Mouse (Mus musculus): Measurements from ENCODE around the gene Jarid2.

Jarid2 gene

DNA sequence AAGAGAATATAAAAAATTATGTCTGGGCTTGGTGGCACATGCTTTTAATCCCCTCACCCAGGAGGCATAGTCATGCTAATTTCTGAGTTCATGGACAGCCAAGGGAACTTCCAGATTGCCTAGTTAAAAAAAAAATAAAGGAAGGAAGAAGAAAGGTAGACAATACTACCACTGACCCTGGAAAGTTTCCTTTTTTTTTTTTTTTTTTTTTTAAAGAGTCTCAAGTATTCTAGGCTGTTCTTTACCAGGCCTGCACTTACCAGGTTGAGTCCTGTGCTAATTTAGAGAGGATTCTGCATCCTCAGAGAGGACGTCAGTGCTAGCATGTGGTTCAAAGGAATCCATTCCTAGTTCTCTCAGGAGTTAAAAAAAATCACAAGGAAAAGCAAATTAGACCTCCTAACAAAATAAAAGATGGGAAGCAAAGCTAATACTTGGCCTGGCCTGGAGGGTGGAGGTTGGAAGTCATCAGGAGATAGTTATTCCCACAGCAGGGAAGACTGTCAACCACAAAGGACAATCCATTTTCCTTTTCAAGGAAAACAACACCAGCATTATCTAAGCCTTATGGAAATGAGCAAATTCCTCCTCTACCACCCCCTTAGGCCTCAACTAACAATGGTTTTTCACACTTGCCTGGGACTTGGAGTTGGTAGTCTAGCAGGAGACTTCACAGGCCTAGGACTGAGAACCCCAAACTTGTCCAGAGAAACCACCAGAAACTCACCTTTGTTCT lies 961 bp upstream of the Jarid2 start:
- no peak for ATAC-seq (ENCODE audit: low TSS enrichment)

DNA sequence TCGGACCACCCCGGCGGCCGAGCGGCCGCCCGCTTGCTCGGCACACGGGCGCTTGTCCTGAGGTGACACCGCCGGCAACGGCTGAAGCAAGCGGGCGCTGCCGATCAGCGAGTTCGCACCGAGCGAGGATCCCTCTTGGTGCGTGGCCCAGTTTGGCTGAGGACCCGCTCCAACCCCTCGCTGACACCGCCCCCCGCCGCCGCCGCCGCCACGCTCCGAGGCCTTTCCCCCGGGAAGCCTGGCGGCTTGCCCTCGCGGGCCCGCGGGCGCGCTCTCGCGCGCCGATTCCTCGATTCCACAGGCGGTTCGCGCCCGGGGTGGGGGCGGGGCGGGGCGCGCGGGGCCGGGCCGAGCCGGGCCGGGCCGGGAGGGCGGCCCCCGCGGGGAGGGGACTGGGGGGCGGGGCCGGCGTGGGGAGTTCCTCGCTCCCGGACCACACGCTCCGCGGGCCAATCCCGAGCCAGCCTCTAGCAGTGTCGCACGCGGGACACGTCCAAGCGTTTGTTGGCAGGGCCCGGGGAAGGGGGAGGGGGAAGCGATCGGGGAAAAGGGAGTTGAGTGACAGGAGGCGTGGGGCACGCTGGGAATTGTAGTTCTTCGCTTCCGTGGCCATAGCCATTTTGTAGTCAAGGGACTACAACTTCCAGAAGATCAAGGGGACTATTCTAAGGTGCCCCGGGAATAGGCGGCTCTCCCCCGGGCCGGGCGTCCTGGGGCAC lies 1.0 kb downstream of the Jarid2 start:
- peak; percentile 84 for ATAC-seq (ENCODE audit: low TSS enrichment)

DNA sequence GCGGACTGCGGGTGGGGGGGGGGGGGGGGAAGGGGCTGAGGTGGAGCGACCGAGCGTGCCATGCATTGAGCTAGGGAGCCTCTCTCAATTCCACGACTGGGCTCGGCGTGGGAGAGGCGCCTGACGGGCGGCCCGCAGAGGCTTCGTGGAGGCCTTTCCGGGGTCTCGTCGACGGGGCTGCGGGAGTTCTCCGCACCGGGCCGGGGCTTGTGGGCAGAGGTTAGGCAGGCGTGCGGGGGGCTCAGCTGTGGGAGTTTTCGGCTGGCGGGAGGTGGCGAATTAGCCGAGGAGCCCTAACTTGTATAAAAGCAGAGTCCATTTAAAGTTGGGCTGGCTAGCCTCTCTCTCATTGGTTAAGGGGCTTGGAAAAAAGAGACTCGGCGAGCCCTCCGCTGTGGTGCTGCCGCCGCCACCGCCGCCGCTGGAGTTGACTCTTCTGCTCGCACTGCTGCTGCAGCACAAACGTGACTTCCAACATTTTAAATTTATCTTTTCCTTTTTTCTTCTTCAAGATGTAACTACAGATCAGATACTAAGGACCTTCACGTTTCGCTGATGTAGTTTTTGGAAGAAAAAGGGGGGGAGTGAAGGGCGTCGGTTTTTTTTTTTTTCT lies 1.8 kb downstream of the Jarid2 start:
- ATAC-seq (ENCODE audit: low TSS enrichment), result peak; percentile 64

DNA sequence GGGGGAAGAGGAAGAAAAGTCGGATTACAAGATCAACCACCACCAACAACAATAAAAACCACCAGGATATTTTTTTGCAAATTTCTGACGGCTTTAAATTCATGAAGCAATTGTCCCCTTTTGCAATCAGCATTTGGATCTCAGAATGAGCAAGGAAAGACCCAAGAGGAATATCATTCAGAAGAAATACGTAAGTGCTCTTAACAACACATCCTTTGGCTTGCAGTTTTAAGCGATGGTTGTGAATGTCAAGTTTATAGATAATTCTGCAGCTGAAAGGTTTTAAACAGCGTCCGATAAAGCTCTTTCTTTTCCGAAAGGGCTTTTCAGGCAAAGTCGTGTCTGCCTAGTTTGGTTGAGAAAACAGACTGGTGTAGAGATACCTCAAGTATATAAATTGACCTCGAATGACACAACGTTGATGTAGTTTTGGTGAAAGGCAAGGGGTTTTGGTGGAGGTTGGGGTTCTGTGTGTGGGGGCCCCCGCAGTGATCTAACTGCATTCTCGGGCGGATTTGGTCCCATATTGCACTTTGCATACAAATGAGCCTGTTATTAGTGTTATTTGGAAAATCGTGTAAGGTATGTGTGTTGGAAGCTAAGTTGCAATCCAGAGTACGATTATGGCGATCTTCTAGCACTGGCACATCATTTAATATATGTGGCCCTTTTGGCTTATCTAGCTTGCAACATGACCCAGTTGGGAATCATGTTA lies 2.6 kb downstream of the Jarid2 start:
- no peak for ATAC-seq (ENCODE audit: low TSS enrichment)

DNA sequence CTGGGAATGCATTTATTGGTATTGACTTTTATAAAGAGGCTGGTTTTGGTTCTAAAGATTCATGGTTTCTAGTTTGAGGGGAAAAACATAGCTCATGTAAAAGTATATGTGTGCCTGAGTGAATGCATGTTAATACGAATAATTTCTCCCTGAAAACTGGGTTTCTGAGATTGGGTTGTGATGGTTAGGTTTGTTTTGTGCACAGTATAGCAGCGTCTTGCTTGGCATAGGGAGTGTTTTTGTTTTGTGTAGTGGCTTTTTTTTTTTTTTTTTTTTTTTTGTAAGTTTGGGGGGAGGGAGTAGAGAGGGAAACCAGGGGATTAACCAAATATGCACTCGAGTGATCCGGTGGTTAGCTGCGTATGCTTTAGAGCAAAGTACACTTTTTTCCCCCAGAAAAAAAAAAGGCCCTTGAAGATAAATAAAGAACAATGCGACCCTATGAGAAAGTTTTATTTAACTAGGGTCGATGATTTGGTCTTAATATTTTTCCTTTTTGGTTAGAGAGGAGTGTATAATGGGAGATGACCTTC lies 3.2 kb downstream of the Jarid2 start:
- no peak for ATAC-seq (ENCODE audit: low TSS enrichment)

DNA sequence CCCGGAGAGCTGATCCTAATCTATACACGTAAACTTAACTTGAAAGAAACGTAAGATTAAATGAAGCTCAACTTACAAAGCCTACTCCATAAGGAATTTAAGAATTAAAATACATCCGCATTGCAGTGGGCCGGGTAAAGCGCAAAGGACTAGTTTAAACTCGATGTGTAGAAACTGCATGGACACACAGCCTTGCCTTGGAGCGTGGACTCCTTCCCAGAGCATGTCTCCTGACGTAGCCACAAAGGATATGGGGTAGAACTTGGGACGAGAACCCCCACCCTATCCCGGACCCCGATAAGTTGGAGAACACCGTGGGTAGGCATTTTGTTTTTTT lies 3.7 kb downstream of the Jarid2 start:
- peak; percentile 4; the same call in 1 of the 2 replicates for ATAC-seq (ENCODE audit: low TSS enrichment)

DNA sequence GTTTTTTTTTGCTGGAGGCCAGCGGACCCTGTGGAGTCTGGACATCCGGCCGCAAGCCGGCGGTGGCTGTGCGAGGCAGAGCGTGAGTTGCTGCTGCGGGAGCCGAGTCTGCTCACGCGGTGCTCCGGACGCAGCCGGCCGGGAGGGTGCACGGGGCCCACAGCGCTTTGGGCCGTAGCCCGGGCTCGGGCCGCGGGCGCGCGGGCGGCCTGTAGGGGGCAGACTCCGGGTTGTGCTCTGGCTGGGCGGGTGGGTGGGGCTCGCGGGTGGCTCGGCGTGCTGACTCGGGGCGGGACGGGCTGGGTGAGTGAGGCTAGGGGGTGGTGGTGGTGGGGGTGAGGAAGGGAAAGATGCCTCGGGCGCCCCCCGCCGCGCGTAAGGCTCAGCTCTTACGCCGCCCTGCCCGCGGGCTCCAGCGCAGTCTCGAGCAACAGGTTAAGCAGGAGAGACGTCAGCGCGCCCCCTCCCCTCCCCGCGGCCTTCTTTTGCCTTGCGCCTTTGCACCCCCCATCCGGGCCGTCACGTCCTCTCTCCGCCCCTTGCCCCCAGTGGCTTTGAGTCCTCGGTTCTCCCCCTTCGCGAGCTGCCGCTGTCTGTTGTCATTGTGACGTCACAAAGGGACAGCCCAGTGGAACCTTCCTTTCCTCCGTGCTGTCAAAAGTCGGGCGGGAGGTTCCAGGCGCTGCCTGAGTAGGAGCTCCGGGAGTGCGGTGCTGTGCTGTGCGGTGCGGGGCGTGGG lies 4.3 kb downstream of the Jarid2 start:
- ATAC-seq (ENCODE audit: low TSS enrichment), result peak; percentile 24; the same call in 1 of the 2 replicates

DNA sequence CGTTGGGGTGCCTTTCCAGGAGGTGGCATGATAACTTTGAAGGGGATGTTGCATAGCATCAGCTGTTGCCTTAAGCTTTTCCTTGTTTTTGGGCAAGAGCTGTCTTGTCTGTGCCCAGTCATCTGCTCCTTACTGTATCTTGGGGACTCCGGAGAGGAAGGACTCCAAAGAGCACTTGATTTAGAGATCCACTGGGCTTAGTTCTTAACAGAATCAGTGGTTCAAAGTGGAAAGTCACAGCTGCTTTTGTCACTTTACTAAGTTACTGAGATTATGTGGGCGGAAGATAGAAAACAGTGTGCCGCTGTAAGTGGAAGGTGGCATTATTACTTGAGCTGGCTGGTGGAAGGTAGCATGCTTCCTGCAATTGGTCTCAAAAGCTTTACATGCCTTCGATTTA lies 5.2 kb downstream of the Jarid2 start:
- ATAC-seq (ENCODE audit: low TSS enrichment), result no peak

DNA sequence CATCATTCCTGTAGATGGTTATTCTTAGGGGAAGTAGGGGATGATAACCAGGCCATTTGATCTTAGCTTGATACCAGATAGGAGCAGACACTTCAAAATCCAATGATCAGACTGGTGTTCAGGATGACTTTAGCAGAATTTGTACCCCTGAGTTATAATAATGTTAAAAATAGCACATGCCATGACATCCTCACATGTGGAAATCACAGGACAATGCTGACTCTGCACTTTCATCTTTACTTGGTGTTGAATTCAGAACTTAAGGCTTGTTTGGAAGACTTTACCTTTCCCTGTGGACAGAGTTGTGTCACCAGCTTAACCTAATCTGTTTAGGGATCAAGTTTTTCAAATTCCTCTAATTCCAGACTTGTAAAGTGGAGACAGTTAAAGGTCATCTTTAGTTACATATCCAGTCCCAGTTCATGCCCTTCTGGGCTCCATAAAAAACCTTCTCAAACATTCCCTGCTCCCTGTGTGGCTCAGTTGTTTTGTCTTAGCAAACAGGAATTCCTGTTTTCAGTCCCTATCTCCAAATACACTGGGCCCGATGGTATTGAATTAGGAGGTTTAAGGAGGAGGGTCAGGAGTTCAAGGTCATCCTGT lies 5.9 kb downstream of the Jarid2 start:
- no peak for ATAC-seq (ENCODE audit: low TSS enrichment)

DNA sequence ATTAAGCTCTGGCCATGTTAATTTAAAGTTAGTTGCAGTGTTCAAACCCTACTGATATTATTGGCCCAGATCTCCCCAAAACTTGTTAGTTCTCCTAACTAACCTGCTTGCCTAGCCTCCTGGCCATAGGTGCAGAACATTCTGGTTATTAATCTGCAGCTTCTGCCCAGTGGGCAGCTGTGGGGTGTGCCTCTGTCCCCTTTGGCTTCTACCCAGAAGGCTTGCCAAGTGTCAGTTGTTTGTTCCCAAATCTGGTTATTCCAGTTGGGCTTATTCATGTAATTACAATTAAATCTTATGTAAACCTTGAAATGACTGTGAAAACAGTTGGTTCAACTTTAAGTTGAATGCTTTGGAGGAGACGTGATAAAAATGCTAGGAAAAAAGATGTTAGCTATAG lies 8.0 kb downstream of the Jarid2 start:
- no peak for ATAC-seq (ENCODE audit: low TSS enrichment)

DNA sequence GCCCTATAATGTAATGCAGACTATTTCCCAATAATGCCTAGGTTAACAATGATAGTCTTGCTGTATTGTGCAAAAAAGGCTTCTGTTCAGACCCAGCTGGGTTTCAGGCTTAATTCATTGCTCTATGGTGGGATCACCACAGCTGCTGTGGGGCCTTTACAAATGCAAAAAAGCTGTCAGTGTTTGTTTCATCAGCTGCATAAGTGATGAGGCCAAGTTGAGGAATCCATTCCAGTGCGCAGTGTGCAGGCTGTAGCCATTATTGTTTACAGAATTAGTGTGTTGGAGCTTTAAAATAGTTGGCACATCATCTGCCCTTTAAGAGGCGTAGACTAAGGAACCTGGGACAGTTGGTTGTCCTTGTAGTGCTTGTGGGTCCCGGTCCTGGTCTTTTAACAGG lies 22.5 kb downstream of the Jarid2 start:
- ATAC-seq (ENCODE audit: low TSS enrichment), result peak; percentile 56

DNA sequence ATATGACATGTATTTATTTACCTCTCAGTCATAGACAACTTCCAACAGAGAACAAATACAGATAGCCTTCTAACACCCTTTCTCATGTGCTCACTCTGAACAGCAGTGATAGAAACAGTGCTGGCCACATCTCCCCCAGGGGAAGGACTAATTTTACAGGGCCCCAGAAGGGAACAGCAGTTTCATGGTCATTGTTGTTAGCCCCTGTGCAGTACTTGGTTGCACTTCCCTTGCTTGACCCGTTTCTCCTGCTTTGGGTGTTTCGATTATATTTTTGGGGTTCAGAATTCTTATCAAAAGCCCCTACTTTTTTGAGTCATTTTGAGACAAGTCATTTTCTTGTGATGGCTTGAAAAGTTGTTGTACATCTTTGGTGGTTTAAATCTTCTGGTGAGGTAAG lies 23.9 kb downstream of the Jarid2 start:
- no peak for ATAC-seq (ENCODE audit: low TSS enrichment)

DNA sequence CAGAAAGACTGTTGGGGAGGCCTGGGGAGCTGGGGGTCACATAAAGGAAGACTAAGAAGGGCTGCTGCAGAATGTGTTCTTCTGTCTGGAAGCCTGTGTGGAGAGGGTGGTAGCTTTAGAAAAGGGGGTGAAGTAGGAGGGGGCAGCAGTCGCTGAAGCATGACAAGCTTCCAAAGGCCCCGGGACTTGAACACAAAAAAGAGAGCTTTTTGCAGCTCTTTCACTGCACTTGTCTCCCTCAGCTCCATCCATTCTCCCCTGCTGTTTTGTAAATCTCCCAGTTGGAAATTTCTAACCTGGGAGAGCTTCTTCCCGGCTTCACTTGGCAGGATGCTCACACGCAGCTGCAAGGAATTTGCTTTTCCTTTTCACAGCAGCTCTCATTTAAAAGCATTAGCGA lies 26.2 kb downstream of the Jarid2 start:
- ATAC-seq (ENCODE audit: low TSS enrichment), result no peak

DNA sequence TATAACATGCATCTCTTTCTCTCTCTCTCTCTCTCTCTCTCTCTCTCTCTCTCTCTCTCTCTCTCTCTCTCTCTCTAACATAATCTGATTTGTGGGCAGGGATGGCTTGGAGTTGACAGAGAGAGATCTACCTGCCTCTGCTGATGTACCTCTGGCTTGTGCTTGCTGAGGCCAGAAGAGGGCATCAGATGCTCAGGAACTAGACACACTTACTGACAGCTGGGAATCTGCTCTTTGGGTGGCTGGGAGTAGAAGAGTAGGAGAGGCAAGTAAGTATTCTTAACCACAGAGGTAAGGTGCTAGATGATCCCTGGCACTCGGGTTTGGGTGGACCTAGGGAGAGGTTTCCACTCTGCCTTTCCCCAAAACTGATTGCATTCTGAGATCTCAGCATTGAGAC lies 29.5 kb downstream of the Jarid2 start:
- ATAC-seq (ENCODE audit: low TSS enrichment), result no peak

DNA sequence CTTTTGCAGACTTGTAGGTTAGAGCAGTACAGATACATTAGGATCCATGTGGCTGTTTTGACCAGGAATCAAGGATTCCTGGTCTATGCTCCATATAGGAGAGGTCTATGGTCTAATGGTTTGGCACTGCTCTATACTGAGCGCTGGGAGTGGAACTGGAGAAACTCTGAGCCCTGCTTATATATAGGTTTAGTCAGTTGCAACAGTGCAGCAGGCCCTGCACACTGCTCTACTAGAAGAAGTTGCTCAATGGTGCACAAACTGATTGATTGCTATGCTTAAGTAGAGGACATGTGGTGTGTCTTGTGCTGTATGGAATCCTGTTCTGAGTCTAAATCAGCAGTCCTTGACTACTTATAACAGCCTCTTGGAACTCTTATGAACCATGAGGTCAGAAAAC lies 31.5 kb downstream of the Jarid2 start:
- no peak for ATAC-seq (ENCODE audit: low TSS enrichment)

DNA sequence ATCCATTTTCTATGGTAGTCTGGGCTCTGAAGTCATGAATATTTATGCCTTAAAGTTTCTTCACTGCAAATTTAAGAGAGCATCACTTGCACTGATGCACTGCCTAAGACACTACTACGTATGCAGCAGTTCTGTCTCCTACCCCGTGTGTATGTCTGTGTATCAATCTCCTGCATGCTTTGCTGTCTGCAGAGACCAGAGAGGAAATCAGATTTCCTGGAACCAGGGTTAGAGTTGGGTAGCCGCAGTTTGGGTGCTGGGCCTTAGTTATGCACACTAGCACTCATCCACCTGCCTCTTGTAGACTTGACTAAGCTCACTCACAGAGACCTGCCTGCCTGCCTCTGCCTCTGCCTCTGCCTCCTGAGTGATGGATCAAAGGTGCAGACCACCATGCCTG lies 33.8 kb downstream of the Jarid2 start:
- no peak for ATAC-seq (ENCODE audit: low TSS enrichment)

DNA sequence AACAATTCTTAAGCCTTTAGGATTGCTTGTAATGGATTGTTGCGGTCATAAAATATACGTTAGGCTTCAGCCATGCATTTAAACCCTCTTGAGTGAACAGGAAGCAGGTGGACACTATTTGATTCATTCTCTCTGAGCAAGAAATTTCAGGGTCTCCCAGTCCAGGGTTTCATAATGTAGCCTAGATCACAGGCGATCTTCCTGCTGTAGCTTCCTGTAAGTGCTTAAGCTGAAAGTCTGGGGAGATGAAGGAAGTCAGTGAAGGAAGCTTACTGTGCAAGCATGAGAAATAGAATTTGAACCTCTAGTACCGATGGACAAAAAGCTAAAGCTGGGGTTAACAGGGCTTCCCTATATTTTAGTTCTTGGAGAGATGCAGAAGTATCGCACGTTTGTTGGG lies 38.5 kb downstream of the Jarid2 start:
- ATAC-seq (ENCODE audit: low TSS enrichment), result no peak

DNA sequence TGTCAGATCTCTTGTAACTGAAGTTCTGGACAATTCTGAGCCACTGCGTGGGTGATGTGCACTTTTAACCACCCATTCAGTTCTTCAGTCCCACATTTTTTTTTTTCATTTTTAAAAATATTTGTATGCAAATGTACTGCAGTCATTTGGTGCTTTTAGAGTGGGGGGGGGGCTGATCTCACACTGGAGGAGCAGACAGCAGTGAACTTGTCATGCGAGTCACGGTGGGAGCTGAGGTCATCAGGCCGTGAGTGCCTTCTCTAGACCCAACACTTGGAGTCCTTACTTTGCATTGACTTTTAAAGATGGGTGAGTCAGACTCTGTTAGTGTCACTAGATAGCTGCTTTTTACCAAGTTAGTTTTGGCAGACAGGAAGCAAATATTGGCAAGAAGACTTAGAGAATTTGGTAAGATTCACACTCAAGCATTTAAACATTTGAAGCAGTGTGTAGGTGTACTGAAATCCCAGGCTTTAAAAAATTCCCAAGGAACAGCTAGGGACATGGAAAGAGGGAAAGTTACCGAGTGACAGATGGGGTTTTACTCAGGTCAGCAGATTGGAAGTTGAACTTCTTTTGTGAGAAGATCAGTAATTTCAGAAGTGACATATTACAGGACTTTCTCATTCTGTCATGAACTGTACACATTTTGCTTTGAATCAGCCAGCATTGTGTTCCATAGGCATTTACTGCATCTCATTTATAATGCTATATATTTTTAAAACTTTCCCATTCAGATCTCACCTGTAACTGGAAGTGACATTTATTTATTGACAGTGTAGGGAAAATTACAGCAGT lies 41.7 kb downstream of the Jarid2 start:
- peak; percentile 62 for ATAC-seq (ENCODE audit: low TSS enrichment)

DNA sequence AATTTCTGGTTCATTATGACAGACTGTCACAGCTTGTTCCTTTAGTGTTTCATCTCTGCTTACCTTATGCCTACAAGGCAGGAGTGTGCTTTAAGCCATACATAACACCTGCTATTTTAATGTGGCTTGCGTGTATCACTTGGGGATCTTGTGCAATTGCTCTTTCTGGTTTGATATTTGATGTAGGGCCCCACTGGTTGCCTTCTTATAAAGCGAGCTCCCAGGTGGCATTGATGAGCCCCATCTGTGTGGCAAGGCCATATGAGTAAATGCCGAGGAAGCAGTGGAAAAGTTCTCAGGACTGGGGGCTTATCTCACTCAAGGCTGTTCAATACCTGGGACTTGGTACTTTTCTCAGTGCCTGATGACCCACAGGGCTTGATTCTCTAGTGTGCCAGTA lies 43.5 kb downstream of the Jarid2 start:
- ATAC-seq (ENCODE audit: low TSS enrichment), result no peak

DNA sequence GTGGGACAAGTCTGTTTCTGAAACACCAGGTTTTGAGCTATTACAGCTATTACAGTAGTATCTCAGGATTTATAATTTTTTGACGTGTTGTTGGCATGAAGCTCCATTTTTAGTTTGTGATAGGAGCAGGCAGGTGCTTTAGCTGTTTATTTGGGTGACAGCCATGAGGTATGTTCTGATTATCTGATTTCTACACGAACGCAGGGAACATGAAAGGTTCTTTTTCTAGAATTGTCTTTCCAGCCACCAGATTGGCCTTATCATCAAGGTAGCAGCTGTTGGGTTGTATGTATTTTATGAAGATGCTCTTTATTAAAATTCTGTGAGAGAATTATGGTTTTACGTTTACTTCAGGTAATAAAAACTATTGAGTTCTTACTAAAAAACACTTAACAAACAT lies 45.1 kb downstream of the Jarid2 start:
- ATAC-seq (ENCODE audit: low TSS enrichment), result no peak
